Mouse (Mus musculus) 3T3-L1 (cell line): ENCODE measurements around the gene Gm16867.
"Not testable (repeated sequence)": the region's sequence is repeated elsewhere in the genome, so short reads cannot be mapped to it uniquely, and the experiment has no call there.

ENCODE experiments used
- DNase-seq: peaks from one replicate; pipeline ENCODE4 v3.0.0-alpha.2; 2015; ENCODE audit warnings: low read depth, low spot score

Gene Gm16867

GRCm38 (mm10) chr14:69503174-69503573 lies at the start of gene Gm16867:
Gm16867 (minus strand) TSS chr14:69503362.
- not testable (repeated sequence) for DNase-seq

GRCm38 (mm10) chr14:69547310-69547709 lies 44.1 kb upstream of the Gm16867 start:
- DNase-seq = not testable (repeated sequence)

GRCm38 (mm10) chr14:69545052-69545451 lies 41.9 kb upstream of the Gm16867 start:
- not testable (repeated sequence) for DNase-seq

- not testable (repeated sequence) for DNase-seq
Measured at GRCm38 (mm10) chr14:69544033-69544432, 40.9 kb upstream of the Gm16867 start.

GRCm38 (mm10) chr14:69542695-69543094 lies 39.5 kb upstream of the Gm16867 start:
- not testable (repeated sequence) for DNase-seq

GRCm38 (mm10) chr14:69540113-69540512 lies 37.0 kb upstream of the Gm16867 start:
- DNase-seq = not testable (repeated sequence)

GRCm38 (mm10) chr14:69536539-69536938 lies 33.4 kb upstream of the Gm16867 start:
- not testable (repeated sequence) for DNase-seq

GRCm38 (mm10) chr14:69526202-69526601 lies 23.0 kb upstream of the Gm16867 start:
- not testable (repeated sequence) for DNase-seq

- not testable (repeated sequence) for DNase-seq
Measured at GRCm38 (mm10) chr14:69523001-69523400, 19.8 kb upstream of the Gm16867 start.

- not testable (repeated sequence) for DNase-seq
Measured at GRCm38 (mm10) chr14:69520810-69521209, 17.6 kb upstream of the Gm16867 start.

GRCm38 (mm10) chr14:69512449-69512848 lies 9.3 kb upstream of the Gm16867 start, which contains the start of gene Gm27179:
Gm27179 (minus strand) TSS chr14:69512549.
- DNase-seq = not testable (repeated sequence)

GRCm38 (mm10) chr14:69507000-69507399 lies 3.8 kb upstream of the Gm16867 start:
- DNase-seq = not testable (repeated sequence)

GRCm38 (mm10) chr14:69502440-69503150 lies 567 bp downstream of the Gm16867 start:
- not testable (repeated sequence) for DNase-seq

GRCm38 (mm10) chr14:69496259-69496658 lies 6.9 kb downstream of the Gm16867 start:
- DNase-seq = not testable (repeated sequence)

GRCm38 (mm10) chr14:69494946-69495345 lies 8.2 kb downstream of the Gm16867 start:
- DNase-seq = not testable (repeated sequence)

GRCm38 (mm10) chr14:69494522-69494921 lies 8.6 kb downstream of the Gm16867 start:
- not testable (repeated sequence) for DNase-seq

GRCm38 (mm10) chr14:69488001-69488400 lies 15.2 kb downstream of the Gm16867 start:
- DNase-seq = not testable (repeated sequence)

- not testable (repeated sequence) for DNase-seq
Measured at GRCm38 (mm10) chr14:69485466-69486135, 17.6 kb downstream of the Gm16867 start.

- DNase-seq = not testable (repeated sequence)
Measured at GRCm38 (mm10) chr14:69473941-69474646, 29.1 kb downstream of the Gm16867 start.

- DNase-seq = not testable (repeated sequence)
Measured at GRCm38 (mm10) chr14:69473322-69473721, 29.8 kb downstream of the Gm16867 start.

GRCm38 (mm10) chr14:69470122-69470708 lies 32.9 kb downstream of the Gm16867 start:
- DNase-seq = not testable (repeated sequence)
